Mouse (Mus musculus) liver, adult 2 months (tissue): Measurements from ENCODE around the gene Tia1.

ENCODE experiments used
- CTCF ChIP-seq: fragments of 200-500 bp; IDR thresholded peaks from 2 replicates; pipeline ENCODE4 v1.5.1; 2011; ENCODE audit warnings: low read depth, low read length, control low read depth
- POLR2A ChIP-seq: fragments of 200-500 bp; IDR thresholded peaks from 2 replicates; pipeline ENCODE4 v1.6.1; 2011; ENCODE audit warnings: low read length, control low read depth; ENCODE audit not compliant: insufficient read depth; ENCODE audit errors: extremely low read depth

GRCm38 (mm10) chr6:86399995-86400394, 4.0 kb upstream of the Tia1 start:
- TF ChIP-seq CTCF (no peak), POLR2A (no peak)
